Mouse (Mus musculus) heart, embryonic 13.5 days (tissue): ENCODE data around the gene Trem3. TPM values are rescaled to one million over a fixed set of nuclear protein-coding genes. Genes with fewer than 3 reads are reported as not detected.

Experiments used
- ATAC-seq: fragments of 200-750 bp; cut with Nextera tagmentation; 2 replicates; pipeline ENCODE4 v1.8.0; 2017; ENCODE audit warnings: moderate TSS enrichment; ENCODE audit not compliant: insufficient number of reproducible peaks, low FRiP score, low TSS enrichment; ENCODE audit errors: extremely low read depth
- H3K27ac ChIP-seq: fragments of 300-500 bp; sonication (generic); replicated peaks from 2 replicates; pipeline ENCODE4 v1.5.1; 2015; ENCODE audit warnings: moderate library complexity, mild to moderate bottlenecking, inconsistent platforms
- H3K27me3 ChIP-seq: fragments of 300-500 bp; sonication (generic); replicated peaks from 2 replicates; pipeline ENCODE4 v1.6.1; 2015; ENCODE audit warnings: mild to moderate bottlenecking, inconsistent platforms
- H3K36me3 ChIP-seq: fragments of 300-500 bp; sonication (generic); 2 replicates; pipeline ENCODE4 v1.6.1; 2015; ENCODE audit warnings: mild to moderate bottlenecking, inconsistent platforms
- H3K4me1 ChIP-seq: fragments of 300-500 bp; sonication (generic); 2 replicates; pipeline ENCODE4 v1.6.1; 2015; ENCODE audit warnings: inconsistent platforms
- H3K4me2 ChIP-seq: fragments of 300-500 bp; sonication (generic); 2 replicates; pipeline ENCODE4 v1.6.1; 2015; ENCODE audit warnings: inconsistent platforms, mild to moderate bottlenecking, moderate library complexity
- H3K4me3 ChIP-seq: fragments of 300-500 bp; sonication (generic); 2 replicates; pipeline ENCODE4 v1.5.1; 2015; ENCODE audit warnings: moderate library complexity, mild to moderate bottlenecking, inconsistent platforms
- H3K9ac ChIP-seq: fragments of 300-500 bp; sonication (generic); 2 replicates; pipeline ENCODE4 v1.6.1; 2015; ENCODE audit warnings: inconsistent platforms, mild to moderate bottlenecking, moderate library complexity
- H3K9me3 ChIP-seq: fragments of 300-500 bp; sonication (generic); 2 replicates; pipeline ENCODE4 v1.6.1; 2016; ENCODE audit warnings: inconsistent platforms
- WGBS: fragments of 180-500 bp; shearing (Covaris S2); methylation state at CpG from one replicate; pipeline ENCODE4 v1.1.7; 2015; ENCODE audit warnings: mixed read lengths; 5-methylcytosine and 5-hydroxymethylcytosine counted together
- polyA plus RNA-seq: library from polyadenylated mRNA; unstranded; fragments of >200 nt; fragmentation: Nextera tagmentation; extraction: Ambion mirVana; gene quantifications from 2 replicates; pipeline ENCODE4 v1.2.1, GENCODE M21; 2015

The Trem3 gene
- polyA plus RNA-seq, 1 experiment from 2014 or later: not detected

GRCm38 (mm10) chr17:48272598-48272997 is 25.0 kb downstream of the Trem3 start:
- H3K27me3 ChIP-seq: no peaks in the 10 kb centered on the region
- no peaks in the 10 kb centered on the region for H3K4me1 ChIP-seq
- H3K4me3 ChIP-seq: peak overlapping the region; percentile 6; the same call in 1 of the 2 replicates
- H3K4me2 ChIP-seq: peak overlapping the region; percentile 48
- no peak; the same call in 1 of the 2 replicates for ATAC-seq
- H3K9me3 ChIP-seq: no peaks in the 10 kb centered on the region
- H3K27ac ChIP-seq: peak overlapping the region; percentile 63
- no peaks in the 10 kb centered on the region for H3K36me3 ChIP-seq
- WGBS: 75% methylated on average over 4 of the region's 4 CpGs
- no peak overlapping the region for H3K9ac ChIP-seq

DNA sequence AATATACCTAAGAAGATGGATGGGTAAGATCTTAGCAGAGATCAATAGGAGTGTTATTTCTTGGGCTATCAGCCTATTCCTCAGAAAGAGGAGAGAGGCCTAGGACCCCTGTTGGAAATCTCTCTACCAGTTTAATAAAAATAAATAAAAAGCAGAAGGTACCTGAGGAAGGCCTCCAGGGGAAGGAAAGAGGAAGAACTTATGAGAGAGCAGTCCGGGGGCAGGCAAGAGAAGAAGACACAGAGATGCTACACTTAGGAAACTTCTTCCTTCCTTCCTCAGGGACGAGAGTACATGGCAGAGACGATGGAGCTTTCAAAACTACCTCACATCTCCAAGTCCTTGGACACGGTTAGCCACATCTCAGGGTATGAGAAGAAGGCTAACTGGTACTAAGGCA is 26.5 kb downstream of the Trem3 start:
- 71% methylated on average over 4 of the region's 4 CpGs for WGBS
- Histone ChIP-seq H3K4me2 (no peak overlapping the region), H3K36me3 (no peaks in the 10 kb centered on the region), H3K27me3 (no peaks in the 10 kb centered on the region), H3K9ac (no peak overlapping the region), H3K4me1 (no peaks in the 10 kb centered on the region), H3K9me3 (no peaks in the 10 kb centered on the region), H3K4me3 (no peak overlapping the region), H3K27ac (no peak overlapping the region)
- no peak for ATAC-seq

- Histone ChIP-seq H3K36me3 (no peaks in the 10 kb centered on the region), H3K4me1 (no peaks in the 10 kb centered on the region), H3K27ac (no peak overlapping the region), H3K4me3 (no peak overlapping the region), H3K27me3 (no peaks in the 10 kb centered on the region), H3K9ac (no peak overlapping the region), H3K9me3 (no peaks in the 10 kb centered on the region), H3K4me2 (no peak overlapping the region)
- WGBS: 25% methylated on average over 6 of the region's 6 CpGs
- no peak for ATAC-seq
Observed at GRCm38 (mm10) chr17:48274885-48275284, 27.3 kb downstream of the Trem3 start.

- H3K36me3 ChIP-seq: no peaks in the 10 kb centered on the region
- ATAC-seq: no peak
- 49% methylated on average over 7 of the region's 7 CpGs for WGBS
Observed at GRCm38 (mm10) chr17:48275736-48276135, 28.2 kb downstream of the Trem3 start.

DNA sequence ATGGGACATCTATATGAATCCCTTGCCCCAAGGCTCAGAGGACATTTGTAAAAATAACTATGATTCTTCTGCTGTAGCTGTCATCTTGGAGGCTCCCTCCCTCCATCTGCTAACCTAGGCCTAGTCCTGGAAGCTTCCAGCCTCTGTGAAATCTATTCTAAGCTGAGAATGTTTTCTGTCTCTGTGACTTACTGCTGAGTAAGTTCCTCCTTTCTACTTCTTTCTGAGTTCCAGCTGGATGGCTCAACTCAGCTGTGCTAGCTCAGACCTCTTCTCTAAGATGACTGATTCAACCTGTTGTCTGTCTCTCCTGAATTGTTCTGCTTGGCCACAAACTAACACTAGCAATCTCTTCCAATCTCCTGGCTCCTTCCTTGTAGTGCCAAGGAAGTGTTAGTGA is 30.8 kb downstream of the Trem3 start:
- Histone ChIP-seq H3K4me1 (peaks cover 11% of the 10 kb centered on the region), H3K27me3 (no peaks in the 10 kb centered on the region), H3K27ac (no peak overlapping the region), H3K4me3 (no peak overlapping the region), H3K4me2 (no peak overlapping the region), H3K36me3 (no peaks in the 10 kb centered on the region), H3K9me3 (no peaks in the 10 kb centered on the region), H3K9ac (no peak overlapping the region)
- ATAC-seq: no peak

More at GRCm38 (mm10) chr17:48275736-48276135, 28.2 kb downstream of the Trem3 start:
- no peak overlapping the region for H3K4me3 ChIP-seq
- H3K27me3 ChIP-seq: no peaks in the 10 kb centered on the region
- H3K9ac ChIP-seq: no peak overlapping the region
- H3K4me1 ChIP-seq: no peaks in the 10 kb centered on the region; the same call in 1 of the 2 replicates
- H3K27ac ChIP-seq: no peak overlapping the region
- H3K9me3 ChIP-seq: no peaks in the 10 kb centered on the region
- no peak overlapping the region for H3K4me2 ChIP-seq

- WGBS: 55% methylated on average over 4 of the region's 4 CpGs
- H3K9me3 ChIP-seq: no peaks in the 10 kb centered on the region
- ATAC-seq: no peak
Observed at GRCm38 (mm10) chr17:48279002-48279401, 31.4 kb downstream of the Trem3 start.

DNA sequence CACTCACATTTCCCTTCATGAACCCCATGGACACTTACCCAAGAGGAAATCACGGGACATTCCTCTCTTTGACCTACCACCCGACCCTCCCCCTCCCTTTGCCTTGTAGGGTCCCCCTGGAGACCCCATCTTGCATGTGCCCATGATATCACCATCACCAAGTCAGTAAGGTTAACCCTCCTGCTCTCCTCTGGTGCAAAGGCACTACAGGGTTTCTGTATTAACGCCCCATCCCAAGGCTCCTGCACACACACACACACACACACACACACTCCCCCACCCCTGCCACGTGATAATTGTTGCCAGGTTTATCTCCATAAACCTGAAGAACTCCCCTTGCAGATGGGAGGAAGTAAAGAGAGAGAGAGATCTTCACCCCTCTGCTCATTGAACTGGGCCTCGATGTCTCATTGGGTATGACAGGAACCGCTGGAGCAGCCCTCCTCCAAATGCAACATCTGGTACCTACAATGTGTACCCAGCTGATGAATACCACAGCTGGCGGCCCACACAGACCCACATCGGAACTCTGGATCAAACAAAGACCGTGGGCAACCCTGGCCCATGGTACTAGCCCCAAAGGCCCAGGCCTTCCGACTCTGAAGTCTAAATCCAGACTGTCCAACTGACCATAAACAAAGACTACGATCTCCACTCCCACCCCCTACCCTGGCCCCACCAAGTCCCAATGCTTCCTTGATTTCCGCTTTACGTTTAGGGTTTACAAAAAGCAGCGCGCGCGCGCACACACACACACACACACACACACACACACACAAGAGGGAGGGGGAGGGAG is 33.6 kb downstream of the Trem3 start:
- Histone ChIP-seq H3K27me3 (no peaks in the 10 kb centered on the region), H3K27ac (no peak overlapping the region), H3K4me3 (peak overlapping the region; percentile 43), H3K36me3 (no peaks in the 10 kb centered on the region), H3K4me2 (peak overlapping the region; percentile 67), H3K9ac (peak overlapping the region; percentile 73), H3K9me3 (no peaks in the 10 kb centered on the region), H3K4me1 (peaks cover 11% of the 10 kb centered on the region)
- WGBS: 29% methylated on average over 18 of the region's 18 CpGs
- 0 out of 2 replicates have a peak, but pooled peaks have one; percentile 14 for ATAC-seq

More at GRCm38 (mm10) chr17:48279002-48279401, 31.4 kb downstream of the Trem3 start:
- Histone ChIP-seq H3K4me3 (no peak overlapping the region), H3K27ac (no peak overlapping the region), H3K4me2 (no peak overlapping the region), H3K27me3 (no peaks in the 10 kb centered on the region), H3K4me1 (peaks cover 11% of the 10 kb centered on the region), H3K36me3 (no peaks in the 10 kb centered on the region), H3K9ac (no peak overlapping the region)

- Histone ChIP-seq H3K4me3 (peak overlapping the region; percentile 43), H3K4me1 (peaks cover 11% of the 10 kb centered on the region), H3K9me3 (no peaks in the 10 kb centered on the region), H3K36me3 (no peaks in the 10 kb centered on the region), H3K27me3 (no peaks in the 10 kb centered on the region), H3K27ac (no peak overlapping the region), H3K4me2 (peak overlapping the region; percentile 67), H3K9ac (peak overlapping the region; percentile 73)
- no peak for ATAC-seq
- 5% methylated on average over 3 of the region's 3 CpGs for WGBS
Observed at GRCm38 (mm10) chr17:48281739-48282085, 34.1 kb downstream of the Trem3 start.

DNA sequence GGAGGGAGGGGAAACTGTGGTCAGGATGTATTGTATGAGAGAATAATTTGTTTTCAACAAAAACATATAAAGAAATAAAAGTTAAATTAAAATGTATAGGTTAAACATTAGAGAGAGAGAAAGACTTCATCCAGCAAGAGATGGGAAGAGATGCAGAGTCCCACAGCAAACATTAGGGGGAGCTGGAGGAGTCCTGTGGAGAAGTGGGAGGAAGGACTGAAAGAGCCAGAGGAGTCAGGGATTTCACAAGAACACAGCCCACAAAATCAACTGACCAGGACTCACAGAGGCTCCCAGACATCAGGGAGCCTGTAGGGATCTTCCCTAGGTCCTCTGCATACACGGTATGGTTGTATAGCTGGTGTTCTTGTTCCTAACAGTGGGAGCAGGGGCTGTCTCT is 39.2 kb downstream of the Trem3 start:
- ATAC-seq: no peak
- H3K27me3 ChIP-seq: no peaks in the 10 kb centered on the region
- H3K9me3 ChIP-seq: no peaks in the 10 kb centered on the region
- no peak overlapping the region for H3K4me2 ChIP-seq
- no peaks in the 10 kb centered on the region for H3K36me3 ChIP-seq
- WGBS: 31% methylated on average over 1 of the region's 1 CpGs
- H3K27ac ChIP-seq: no peak overlapping the region
- no peak overlapping the region for H3K4me3 ChIP-seq
- H3K4me1 ChIP-seq: peaks cover 1% of the 10 kb centered on the region; the same call in 1 of the 2 replicates
- no peak overlapping the region for H3K9ac ChIP-seq

GRCm38 (mm10) chr17:48287276-48287675 is 39.7 kb downstream of the Trem3 start:
- H3K27me3 ChIP-seq: no peaks in the 10 kb centered on the region
- no peak overlapping the region for H3K4me3 ChIP-seq
- ATAC-seq: no peak
- no peak overlapping the region for H3K9ac ChIP-seq
- H3K4me2 ChIP-seq: no peak overlapping the region
- 50% methylated on average over 2 of the region's 2 CpGs for WGBS
- H3K36me3 ChIP-seq: no peaks in the 10 kb centered on the region
- no peak overlapping the region for H3K27ac ChIP-seq
- H3K4me1 ChIP-seq: no peaks in the 10 kb centered on the region
- H3K9me3 ChIP-seq: no peaks in the 10 kb centered on the region

DNA sequence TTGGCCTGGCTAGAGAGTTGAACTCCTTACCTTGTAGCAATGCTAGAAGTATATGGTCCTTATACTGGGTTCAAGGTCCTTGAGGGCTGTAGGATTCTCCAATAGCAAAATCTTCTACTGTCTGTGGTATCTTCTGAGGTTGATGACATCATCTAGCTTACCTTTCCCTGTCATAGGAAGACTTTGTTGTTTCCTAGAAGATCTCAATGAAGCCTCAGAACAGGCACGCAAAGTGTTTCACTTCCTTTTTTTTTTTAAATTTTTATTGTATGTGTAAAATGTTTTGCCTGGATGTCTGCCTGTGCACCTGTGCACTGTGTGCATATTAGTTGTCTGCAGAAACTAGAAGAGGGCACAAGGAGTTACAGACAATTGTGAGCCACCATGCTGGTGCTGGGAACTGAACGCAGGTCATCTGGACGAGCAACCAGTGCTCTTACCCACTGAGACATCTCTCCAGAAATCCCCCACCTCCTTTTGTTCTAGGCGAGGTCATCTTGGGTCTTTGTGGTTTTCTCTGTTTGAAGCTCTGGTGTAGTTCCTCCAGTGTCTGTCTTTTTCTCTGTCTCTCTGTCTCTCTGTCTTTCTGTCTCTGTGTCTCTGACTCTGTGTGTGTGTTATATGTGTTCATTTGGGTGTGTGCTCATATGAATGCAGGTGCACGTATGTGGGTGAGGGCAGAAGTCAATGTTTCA is 46.1 kb downstream of the Trem3 start:
- Histone ChIP-seq H3K36me3 (no peaks in the 10 kb centered on the region), H3K4me2 (no peak overlapping the region), H3K4me3 (no peak overlapping the region), H3K9ac (no peak overlapping the region), H3K27me3 (no peaks in the 10 kb centered on the region), H3K27ac (no peak overlapping the region), H3K9me3 (no peaks in the 10 kb centered on the region), H3K4me1 (no peaks in the 10 kb centered on the region; the same call in 1 of the 2 replicates)
- WGBS: 81% methylated on average over 5 of the region's 5 CpGs
- ATAC-seq: no peak
